In the genomic region with DNA sequence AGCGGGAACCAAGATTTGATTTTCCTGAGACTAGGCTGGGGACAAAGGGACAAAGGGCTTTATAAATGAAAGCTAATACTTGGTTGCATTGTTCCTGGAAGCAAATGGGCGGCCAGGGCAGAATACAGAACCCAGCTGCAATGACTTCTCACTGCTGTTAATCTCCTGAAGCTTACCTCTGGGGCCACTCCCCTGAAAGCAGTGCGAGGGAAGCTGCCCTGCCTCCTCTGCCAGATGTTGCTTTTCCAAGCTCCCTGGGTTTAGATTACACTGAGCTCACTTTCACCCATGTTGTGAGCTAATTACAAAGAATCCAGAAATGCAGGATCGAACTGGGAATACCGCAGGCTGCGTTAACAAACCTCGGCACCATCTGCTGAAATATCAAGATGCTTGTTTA, we compare ENCODE assay signal across 15 mouse cellular contexts.
A peak's percentile ranks its signal among the peaks of the same experiment; 100 is the strongest.
DNase-seq lines count a peak whose midpoint lies in the region; ATAC-seq lines count a peak whose summit lies in the region.
"Had no signal": no experiment of that assay in that cellular context is flagged by ENCODE, and none has a peak within 500 bp of the region (broad histone marks: within the 10 kb centered on the region; RNA-seq: fewer than 3 reads in every experiment).

No protein-coding gene starts in this region.

- H3K9ac ChIP-seq in forebrain, embryonic 13.5 days, result no peak overlapping the region
- H3K9ac ChIP-seq in limb, embryonic 13.5 days, result no peak overlapping the region
- H3K9ac ChIP-seq in neural tube, embryonic 13.5 days, result no peak overlapping the region
- H3K9ac ChIP-seq: embryonic facial prominence, embryonic 13.5 days had no signal

- no peaks in the 10 kb centered on the region for H3K9me3 ChIP-seq in forebrain, embryonic 13.5 days (replicated peaks)
- no peaks in the 10 kb centered on the region for H3K9me3 ChIP-seq in limb, embryonic 13.5 days
- H3K9me3 ChIP-seq in neural tube, embryonic 13.5 days, result no peaks in the 10 kb centered on the region
- H3K9me3 ChIP-seq: embryonic facial prominence, embryonic 13.5 days had no signal

- H3K4me1 ChIP-seq in forebrain, embryonic 13.5 days, result peaks cover 20% of the 10 kb centered on the region
- peaks cover 8% of the 10 kb centered on the region for H3K4me1 ChIP-seq in limb, embryonic 13.5 days
- peaks cover 37% of the 10 kb centered on the region for H3K4me1 ChIP-seq in neural tube, embryonic 13.5 days (replicated peaks)

- no peaks in the 10 kb centered on the region for H3K27me3 ChIP-seq in forebrain, embryonic 13.5 days
- no peaks in the 10 kb centered on the region for H3K27me3 ChIP-seq in limb, embryonic 13.5 days
- H3K27me3 ChIP-seq in neural tube, embryonic 13.5 days, result no peaks in the 10 kb centered on the region
- H3K27me3 ChIP-seq: embryonic facial prominence, embryonic 13.5 days had no signal

- no peak overlapping the region for H3K4me2 ChIP-seq in forebrain, embryonic 13.5 days
- H3K4me2 ChIP-seq in limb, embryonic 13.5 days (replicated peaks), result peak overlapping the region; percentile 25; the same call in 1 of the 2 replicates
- no peak overlapping the region for H3K4me2 ChIP-seq in neural tube, embryonic 13.5 days
- H3K4me2 ChIP-seq: embryonic facial prominence, embryonic 13.5 days had no signal

- no peak for ATAC-seq in forebrain, embryonic 13.5 days
- peak; percentile 76; the same call in 1 of the 2 replicates for ATAC-seq in limb, embryonic 13.5 days (ENCODE audit: low FRiP score, low read depth)
- ATAC-seq in neural tube, embryonic 13.5 days (ENCODE audit: low read depth), result peak; percentile 72
- ATAC-seq: lung, postnatal 0 days had no signal

- no peak overlapping the region for H3K4me3 ChIP-seq in forebrain, embryonic 13.5 days
- H3K4me3 ChIP-seq in limb, embryonic 13.5 days, result no peak overlapping the region
- no peak overlapping the region for H3K4me3 ChIP-seq in neural tube, embryonic 13.5 days
- H3K4me3 ChIP-seq: embryonic facial prominence, embryonic 13.5 days had no signal

- 10% methylated on average over 7 of the region's 7 CpGs for WGBS in forebrain, embryonic 13.5 days
- WGBS in limb, embryonic 13.5 days, result 16% methylated on average over 7 of the region's 7 CpGs
- 26% methylated on average over 7 of the region's 7 CpGs for WGBS in neural tube, embryonic 13.5 days

- peak overlapping the region; percentile 55 for H3K27ac ChIP-seq in forebrain, embryonic 13.5 days
- H3K27ac ChIP-seq in limb, embryonic 13.5 days, result no peak overlapping the region; the same call in 1 of the 2 replicates
- peak overlapping the region; percentile 69 for H3K27ac ChIP-seq in neural tube, embryonic 13.5 days (replicated peaks)
- H3K27ac ChIP-seq: embryonic facial prominence, embryonic 13.5 days had no signal

- peak; percentile 39 for DNase-seq in embryo, embryonic 11 days
- DNase-seq in urinary bladder, adult 2 months (ENCODE audit: low spot score), result no peak
- no peak for DNase-seq in ovary, postnatal 10 days (ENCODE audit: low spot score)
- DNase-seq in yolk sac, embryonic 10.5 days (ENCODE audit: low spot score), result no peak
- DNase-seq: gastrocnemius, postnatal 25 days; heart, postnatal 10 days; kidney, adult 11 months; layer of hippocampus, adult 9-11 months; right cerebral cortex, postnatal 25 days; thymus, postnatal 4 days had no signal

- H3K36me3 ChIP-seq in forebrain, embryonic 13.5 days (ENCODE audit: poor library complexity, severe bottlenecking), result peaks cover 19% of the 10 kb centered on the region
- H3K36me3 ChIP-seq in limb, embryonic 13.5 days, result no peaks in the 10 kb centered on the region
- H3K36me3 ChIP-seq in neural tube, embryonic 13.5 days, result peaks cover 7% of the 10 kb centered on the region; the same call in 1 of the 2 replicates
- H3K36me3 ChIP-seq: embryonic facial prominence, embryonic 13.5 days had no signal
